Mouse (Mus musculus): Measurements from ENCODE around the gene Cd2. TPM values are rescaled to one million over a fixed set of nuclear protein-coding genes. Genes with fewer than 3 reads are reported as not detected.

The Cd2 gene
- 0.87 and 1.0 TPM in 2 replicates for total RNA-seq (2014; rRNA removed)
- polyA plus RNA-seq (2012; rRNA removed), result 0.33 and 0.45 TPM in 2 replicates

DNA sequence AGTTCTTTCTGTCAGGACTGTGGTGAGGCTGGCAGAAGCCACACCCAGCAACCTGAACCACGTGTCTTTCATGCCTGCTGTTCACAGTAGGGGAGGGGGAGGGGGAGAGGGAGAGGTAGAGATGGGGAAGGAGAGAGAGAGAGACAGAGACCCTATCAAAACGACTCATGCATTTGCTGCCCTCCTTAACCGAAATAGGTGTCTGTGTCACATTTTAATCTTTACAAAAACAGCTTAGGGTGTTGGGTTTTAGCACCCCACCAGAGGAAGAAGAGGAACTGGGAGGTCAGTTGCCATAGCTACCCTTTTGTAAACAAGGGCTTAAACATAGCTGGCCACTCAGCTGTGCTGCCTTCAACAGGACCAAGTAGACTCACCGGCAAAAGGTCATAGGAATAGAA lies at the start of gene Cd2:
Gene Cd2, minus strand, starts transcription at position 29 of the 401 bp plus-strand sequence.
- Histone ChIP-seq H3K79me2 (ENCODE audit: control insufficient read depth, insufficient read depth, low read length) (no peaks in the 10 kb centered on the region), H3K9ac (ENCODE audit: low read depth, low read length) (no peak within 1 kb of the TSS), H3K27ac (replicated peaks; ENCODE audit: insufficient read depth, low read depth, low read length) (no peak within 1 kb of the TSS), H3K4me3 (ENCODE audit: insufficient read depth, low read depth, low read length) (no peak within 1 kb of the TSS), H3K4me1 (ENCODE audit: control insufficient read depth, insufficient read depth, low read length) (no peaks in the 10 kb centered on the region), H3K27me3 (ENCODE audit: control insufficient read depth, insufficient read depth, low read length) (no peaks in the 10 kb centered on the region), H3K36me3 (ENCODE audit: control insufficient read depth, insufficient read depth, low read length) (no peaks in the 10 kb centered on the region)
- TF ChIP-seq POLR2A (IDR thresholded peaks at IDR 0.05; ENCODE audit: extremely low read depth, insufficient read depth, low read length), result no peak
- no peak for TF ChIP-seq CTCF (IDR thresholded peaks at IDR 0.05; ENCODE audit: low read depth, low read length)
- no peak for DNase-seq (ENCODE audit: extremely low read depth, low read depth, low spot score)
- 22% methylated on average over 4 of the region's 4 CpGs for WGBS

DNA sequence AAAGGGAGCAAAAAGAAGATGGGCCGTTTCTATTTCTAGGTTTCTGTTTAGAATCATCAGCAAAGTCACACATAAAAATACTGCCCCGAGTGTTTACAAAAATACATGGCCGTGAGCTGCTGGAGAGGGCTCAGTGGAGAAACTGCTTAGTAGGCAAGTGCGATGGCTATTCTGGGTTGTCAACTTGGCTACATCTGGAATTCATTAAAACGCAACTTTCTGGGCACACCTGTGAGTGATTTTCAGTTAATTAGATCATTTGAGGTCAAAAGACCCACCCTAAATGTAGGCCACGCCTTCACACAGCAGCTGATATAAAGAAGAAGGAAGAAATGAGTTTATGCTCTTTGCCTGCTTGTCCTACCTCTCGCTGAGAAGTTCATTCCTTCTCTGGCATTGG lies 40.9 kb upstream of the Cd2 start:
- H3K4me1 ChIP-seq (ENCODE audit: control insufficient read depth, insufficient read depth, low read length), result no peaks in the 10 kb centered on the region
- no peak for DNase-seq (ENCODE audit: extremely low read depth, low read depth, low spot score)
- TF ChIP-seq CTCF (IDR thresholded peaks at IDR 0.05; ENCODE audit: low read depth, low read length) (no peak), POLR2A (IDR thresholded peaks at IDR 0.05; ENCODE audit: extremely low read depth, insufficient read depth, low read length) (no peak)
- H3K36me3 ChIP-seq (ENCODE audit: control insufficient read depth, insufficient read depth, low read length), result no peaks in the 10 kb centered on the region
- WGBS, result 88% methylated on average over 7 of the region's 7 CpGs
- H3K79me2 ChIP-seq (ENCODE audit: control insufficient read depth, insufficient read depth, low read length), result no peaks in the 10 kb centered on the region
- H3K4me3 ChIP-seq (ENCODE audit: insufficient read depth, low read depth, low read length), result no peak overlapping the region
- no peak overlapping the region for H3K9ac ChIP-seq (ENCODE audit: low read depth, low read length)
- no peak overlapping the region for H3K27ac ChIP-seq (replicated peaks; ENCODE audit: insufficient read depth, low read depth, low read length)
- no peaks in the 10 kb centered on the region for H3K27me3 ChIP-seq (ENCODE audit: control insufficient read depth, insufficient read depth, low read length)

DNA sequence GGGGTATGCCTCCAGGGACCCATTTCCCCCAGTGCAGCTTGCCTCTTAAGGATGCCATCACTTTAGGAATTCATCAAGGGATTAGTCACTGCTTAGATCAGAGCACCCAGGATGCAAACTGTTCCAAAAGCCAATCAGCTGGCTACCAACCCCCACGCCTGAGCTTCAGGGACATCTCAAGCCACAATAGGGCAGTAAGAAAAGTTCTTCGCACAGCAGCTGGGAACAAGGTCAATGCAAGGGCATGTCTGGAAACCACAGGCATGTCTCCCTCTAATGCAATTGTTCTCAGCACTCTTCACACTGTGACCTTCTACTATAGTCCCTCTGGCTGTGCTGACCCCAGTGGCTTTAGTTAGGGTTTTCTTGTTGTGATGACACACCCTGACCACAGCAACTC lies 39.5 kb upstream of the Cd2 start:
- 90% methylated on average over 2 of the region's 2 CpGs for WGBS

DNA sequence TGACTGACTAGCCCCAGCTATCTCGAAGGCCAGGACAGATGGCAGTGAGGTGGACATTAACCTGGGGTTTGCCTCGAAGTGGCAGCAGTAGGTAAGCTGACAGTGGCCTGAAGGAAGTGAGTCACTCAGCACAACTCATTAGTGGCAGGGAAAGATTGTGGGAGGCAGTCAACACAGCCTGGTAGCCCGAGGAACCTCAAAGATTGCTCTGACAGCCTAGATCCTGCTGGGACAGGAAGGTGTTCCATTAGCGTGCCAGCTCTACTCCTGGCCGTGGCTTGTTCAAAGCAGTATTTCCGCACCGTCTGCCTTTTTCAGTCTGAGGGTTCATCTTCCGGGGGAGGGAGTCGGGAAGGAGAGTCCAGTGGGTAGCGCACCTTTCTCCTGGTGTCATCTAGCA lies 34.7 kb upstream of the Cd2 start:
- no peak for TF ChIP-seq POLR2A (IDR thresholded peaks at IDR 0.05; ENCODE audit: extremely low read depth, insufficient read depth, low read length)
- no peak for TF ChIP-seq CTCF (IDR thresholded peaks at IDR 0.05; ENCODE audit: low read depth, low read length)
- H3K79me2 ChIP-seq (ENCODE audit: control insufficient read depth, insufficient read depth, low read length), result no peaks in the 10 kb centered on the region
- H3K9ac ChIP-seq (ENCODE audit: low read depth, low read length), result no peak overlapping the region
- no peak overlapping the region for H3K4me3 ChIP-seq (ENCODE audit: insufficient read depth, low read depth, low read length)
- WGBS, result 67% methylated on average over 10 of the region's 10 CpGs
- DNase-seq (ENCODE audit: extremely low read depth, low read depth, low spot score), result no peak
- H3K27me3 ChIP-seq (ENCODE audit: control insufficient read depth, insufficient read depth, low read length), result no peaks in the 10 kb centered on the region
- H3K36me3 ChIP-seq (ENCODE audit: control insufficient read depth, insufficient read depth, low read length), result no peaks in the 10 kb centered on the region
- no peak overlapping the region for H3K27ac ChIP-seq (replicated peaks; ENCODE audit: insufficient read depth, low read depth, low read length)
- H3K4me1 ChIP-seq (ENCODE audit: control insufficient read depth, insufficient read depth, low read length), result no peaks in the 10 kb centered on the region

More for the DNA sequence above, 39.5 kb upstream of the Cd2 start:
- H3K27me3 ChIP-seq (ENCODE audit: control insufficient read depth, insufficient read depth, low read length), result no peaks in the 10 kb centered on the region
- no peak for DNase-seq (ENCODE audit: extremely low read depth, low read depth, low spot score)
- TF ChIP-seq POLR2A (IDR thresholded peaks at IDR 0.05; ENCODE audit: extremely low read depth, insufficient read depth, low read length) (no peak), CTCF (IDR thresholded peaks at IDR 0.05; ENCODE audit: low read depth, low read length) (no peak)
- no peak overlapping the region for H3K27ac ChIP-seq (replicated peaks; ENCODE audit: insufficient read depth, low read depth, low read length)
- no peaks in the 10 kb centered on the region for H3K79me2 ChIP-seq (ENCODE audit: control insufficient read depth, insufficient read depth, low read length)
- H3K9ac ChIP-seq (ENCODE audit: low read depth, low read length), result no peak overlapping the region
- H3K4me1 ChIP-seq (ENCODE audit: control insufficient read depth, insufficient read depth, low read length), result no peaks in the 10 kb centered on the region
- no peak overlapping the region for H3K4me3 ChIP-seq (ENCODE audit: insufficient read depth, low read depth, low read length)
- no peaks in the 10 kb centered on the region for H3K36me3 ChIP-seq (ENCODE audit: control insufficient read depth, insufficient read depth, low read length)

DNA sequence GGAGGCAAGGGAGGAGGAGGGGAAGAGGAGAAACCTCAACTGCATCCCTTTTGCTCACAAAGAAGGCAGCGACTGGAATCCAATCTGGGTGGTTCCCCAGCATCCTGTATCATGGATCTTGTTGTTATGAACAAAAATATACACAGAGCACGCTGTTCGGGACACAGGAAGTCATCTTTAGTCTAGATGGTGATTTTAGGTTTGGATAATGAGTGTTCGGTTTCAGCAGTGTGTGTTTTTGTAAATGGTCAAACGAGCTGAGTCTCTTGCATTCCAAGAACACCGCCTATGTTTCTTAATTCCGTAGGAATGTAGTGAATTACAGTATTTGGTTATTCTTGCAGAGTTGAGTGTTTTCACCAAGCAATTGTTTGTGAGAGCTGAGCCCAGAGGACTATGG lies 33.1 kb upstream of the Cd2 start:
- 71% methylated on average over 7 of the region's 7 CpGs for WGBS
- Histone ChIP-seq H3K9ac (ENCODE audit: low read depth, low read length) (no peak overlapping the region), H3K4me1 (ENCODE audit: control insufficient read depth, insufficient read depth, low read length) (no peaks in the 10 kb centered on the region), H3K27ac (replicated peaks; ENCODE audit: insufficient read depth, low read depth, low read length) (no peak overlapping the region), H3K27me3 (ENCODE audit: control insufficient read depth, insufficient read depth, low read length) (no peaks in the 10 kb centered on the region), H3K4me3 (ENCODE audit: insufficient read depth, low read depth, low read length) (no peak overlapping the region), H3K36me3 (ENCODE audit: control insufficient read depth, insufficient read depth, low read length) (no peaks in the 10 kb centered on the region), H3K79me2 (ENCODE audit: control insufficient read depth, insufficient read depth, low read length) (no peaks in the 10 kb centered on the region)
- DNase-seq (ENCODE audit: extremely low read depth, low read depth, low spot score), result no peak
- TF ChIP-seq CTCF (IDR thresholded peaks at IDR 0.05; ENCODE audit: low read depth, low read length) (no peak), POLR2A (IDR thresholded peaks at IDR 0.05; ENCODE audit: extremely low read depth, insufficient read depth, low read length) (no peak)

DNA sequence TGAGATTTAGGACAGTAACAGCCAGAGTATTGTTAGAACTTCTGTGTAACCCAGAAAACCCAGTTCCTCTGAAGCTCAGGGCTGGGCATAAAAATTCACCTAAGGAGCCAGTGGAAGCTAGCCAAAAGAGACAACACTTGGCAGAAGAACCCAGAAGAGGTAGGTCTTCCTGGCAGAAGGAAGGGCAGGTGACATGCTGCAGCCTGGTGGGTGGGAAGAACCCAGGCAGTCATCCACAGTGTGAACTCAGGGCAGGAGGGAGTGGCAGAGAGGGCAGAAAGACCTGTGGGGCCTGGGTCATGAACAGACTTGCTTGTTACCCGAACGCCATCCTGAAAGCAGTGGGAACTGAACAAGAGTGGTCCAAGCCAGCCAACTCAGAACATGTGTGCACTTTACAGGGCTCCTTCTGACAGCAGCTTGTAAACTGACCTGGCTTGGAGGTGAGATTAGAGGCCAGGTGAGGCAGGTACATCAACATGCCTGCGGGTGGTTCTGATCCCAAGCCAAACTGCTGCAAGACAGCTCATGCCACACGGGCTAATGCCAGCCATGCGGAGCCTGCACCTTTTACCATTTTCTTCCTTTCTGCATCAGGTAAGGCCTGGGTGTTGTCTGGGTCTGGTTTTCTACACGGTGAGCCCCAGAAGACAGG lies 30.9 kb upstream of the Cd2 start:
- H3K79me2 ChIP-seq (ENCODE audit: control insufficient read depth, insufficient read depth, low read length), result no peaks in the 10 kb centered on the region
- no peak overlapping the region for H3K4me3 ChIP-seq (ENCODE audit: insufficient read depth, low read depth, low read length)
- WGBS, result 87% methylated on average over 6 of the region's 6 CpGs
- H3K27ac ChIP-seq (replicated peaks; ENCODE audit: insufficient read depth, low read depth, low read length), result no peak overlapping the region
- no peaks in the 10 kb centered on the region for H3K36me3 ChIP-seq (ENCODE audit: control insufficient read depth, insufficient read depth, low read length)
- H3K4me1 ChIP-seq (ENCODE audit: control insufficient read depth, insufficient read depth, low read length), result no peaks in the 10 kb centered on the region
- no peak for DNase-seq (ENCODE audit: extremely low read depth, low read depth, low spot score)
- H3K27me3 ChIP-seq (ENCODE audit: control insufficient read depth, insufficient read depth, low read length), result no peaks in the 10 kb centered on the region
- no peak overlapping the region for H3K9ac ChIP-seq (ENCODE audit: low read depth, low read length)
- no peak for TF ChIP-seq POLR2A (IDR thresholded peaks at IDR 0.05; ENCODE audit: extremely low read depth, insufficient read depth, low read length)
- TF ChIP-seq CTCF (IDR thresholded peaks at IDR 0.05; ENCODE audit: low read depth, low read length), result no peak

All from liver, adult 2 months (tissue).